Mouse (Mus musculus): Measurements from ENCODE around the gene Il18bp.
"Not testable (repeated sequence)": the region's sequence is repeated elsewhere in the genome, so short reads cannot be mapped to it uniquely, and the experiment has no call there.

Il18bp gene

GRCm38 (mm10) chr7:102018590-102018989, at the start of gene Il18bp:
Gene Il18bp (minus strand): TSS chr7:102018690.
- no peak for DNase-seq

GRCm38 (mm10) chr7:102066363-102066762, 47.9 kb upstream of the Il18bp start:
- no peak for DNase-seq

DNA sequence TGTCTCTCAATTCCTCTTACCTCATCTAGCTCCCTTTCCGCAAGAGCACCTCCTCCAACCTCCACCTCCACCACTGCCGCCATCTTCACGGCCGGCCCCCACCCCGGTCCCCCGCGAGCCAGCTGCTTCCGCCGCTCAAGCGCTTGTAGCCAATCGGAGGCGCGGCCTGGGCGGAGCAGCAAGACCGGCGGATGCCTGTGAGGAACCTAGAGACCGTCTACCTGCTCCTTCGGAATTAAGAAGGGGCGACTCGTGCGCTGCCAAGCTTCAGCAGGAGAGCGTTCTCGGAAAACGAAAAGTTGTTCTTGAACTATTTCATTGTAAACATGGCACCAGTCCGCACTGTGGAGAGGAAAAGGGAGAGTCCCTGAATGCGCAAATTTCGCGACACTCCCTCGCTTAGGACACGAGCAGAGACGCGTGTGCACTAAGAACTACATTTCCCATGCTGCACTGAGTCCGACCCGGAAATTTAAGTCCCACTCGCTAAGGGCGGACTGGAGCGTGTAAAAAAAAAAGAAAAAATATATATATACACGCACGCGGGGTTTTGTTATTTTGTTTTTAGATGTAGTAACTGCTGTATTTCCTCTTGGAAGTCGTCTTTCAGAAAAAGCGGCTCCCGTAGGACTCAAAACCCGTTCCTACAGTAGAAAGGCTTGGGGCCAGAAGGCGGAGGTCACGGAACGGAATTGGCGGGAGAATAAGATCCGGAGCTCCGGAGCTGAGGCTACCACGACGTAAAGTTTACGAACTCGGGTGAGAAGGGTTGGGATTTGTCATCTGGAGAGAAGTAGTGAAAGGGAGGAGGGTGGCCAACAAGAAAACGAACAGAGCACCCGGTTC, 46.8 kb upstream of the Il18bp start, which contains the start of the genes Rnf121, Xndc1 and Xntrpc:
TSS of gene Rnf121 (minus strand) at position 424 of the 846 bp plus-strand sequence.
TSS of gene Xndc1 (plus strand) at position 466 of the 846 bp plus-strand sequence.
TSS of gene Xntrpc (plus strand) at position 668 of the 846 bp plus-strand sequence.
- DNase-seq, result peak; percentile 92

GRCm38 (mm10) chr7:102064655-102065045, 46.2 kb upstream of the Il18bp start:
- DNase-seq, result no peak

DNA sequence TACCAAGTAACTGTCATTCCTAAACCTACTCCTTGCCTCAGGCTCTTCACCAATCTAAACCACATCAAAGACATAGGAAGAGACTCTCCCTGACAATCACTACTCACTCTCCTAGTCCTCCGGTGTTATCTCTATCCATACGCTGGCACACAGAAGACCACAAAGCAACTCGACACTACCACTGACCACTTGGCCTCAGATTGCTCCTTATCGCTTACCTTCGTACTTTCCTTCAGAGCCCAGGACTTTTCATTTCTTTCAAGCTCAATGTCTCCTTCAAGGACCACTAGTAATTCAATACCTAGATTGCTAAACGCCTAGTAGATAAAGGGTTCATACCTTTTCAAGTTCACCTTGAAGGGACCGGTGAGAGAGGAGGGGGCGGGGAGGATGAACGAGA, 45.4 kb upstream of the Il18bp start:
- no peak for DNase-seq

DNA sequence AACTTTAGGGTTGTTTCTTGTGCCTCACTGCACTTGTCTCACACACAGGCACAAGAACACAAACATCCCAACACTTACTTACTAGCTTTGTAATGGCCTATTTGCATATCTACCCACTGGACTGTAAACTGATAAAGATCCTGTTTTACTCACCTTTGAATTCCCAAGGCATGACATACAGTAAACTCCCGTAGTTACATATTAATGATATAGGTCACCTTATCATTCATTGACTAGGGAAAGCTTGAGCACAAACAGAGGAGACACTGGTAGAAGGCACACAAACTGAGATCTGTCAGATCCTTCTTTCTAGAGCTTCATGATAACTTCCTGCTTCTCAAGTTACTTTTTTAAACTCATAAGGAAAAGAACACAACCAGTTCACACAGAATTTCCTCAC, 43.7 kb upstream of the Il18bp start:
- DNase-seq, result no peak

DNA sequence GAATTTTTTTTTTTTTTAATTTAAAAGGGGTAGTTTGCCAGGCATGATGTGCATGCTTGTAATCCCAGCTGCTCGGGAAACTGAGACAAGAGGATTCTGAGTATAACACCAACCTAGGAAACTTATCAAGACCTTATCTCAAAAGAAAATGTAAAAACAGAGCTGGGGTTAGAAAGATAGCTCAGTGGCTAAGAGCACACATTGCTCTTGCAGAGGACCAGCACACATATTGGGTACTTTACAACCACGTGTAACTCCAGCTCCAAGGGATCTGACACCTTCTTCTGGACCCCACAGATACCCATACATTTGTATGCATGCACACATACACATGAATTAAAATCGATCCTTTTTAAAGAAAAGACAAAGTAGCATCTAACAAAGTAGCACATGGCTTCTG, 42.9 kb upstream of the Il18bp start:
- DNase-seq, result no peak

- not testable (repeated sequence) for DNase-seq
These were observed 30.0 kb upstream of the Il18bp start for GRCm38 (mm10) chr7:102048524-102048923.

DNA sequence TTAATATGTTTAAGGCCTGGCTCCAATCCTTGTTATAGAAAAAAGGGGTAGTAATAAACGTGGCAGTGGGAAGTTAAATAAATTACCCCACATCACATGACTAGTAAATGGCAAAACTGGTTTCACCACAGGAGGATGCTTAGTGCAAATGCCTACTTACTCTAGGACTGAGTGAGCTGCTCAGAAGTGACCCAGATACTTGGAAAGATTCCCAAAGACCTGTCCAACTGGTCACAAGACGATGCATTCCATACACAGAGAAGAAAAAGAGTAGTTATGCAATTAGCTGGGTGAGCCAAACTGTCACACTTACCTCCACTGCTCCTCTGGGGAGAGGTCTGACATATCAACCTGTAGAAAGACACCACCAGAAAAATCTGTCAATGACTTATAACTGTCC, 23.8 kb upstream of the Il18bp start:
- DNase-seq, result no peak

DNA sequence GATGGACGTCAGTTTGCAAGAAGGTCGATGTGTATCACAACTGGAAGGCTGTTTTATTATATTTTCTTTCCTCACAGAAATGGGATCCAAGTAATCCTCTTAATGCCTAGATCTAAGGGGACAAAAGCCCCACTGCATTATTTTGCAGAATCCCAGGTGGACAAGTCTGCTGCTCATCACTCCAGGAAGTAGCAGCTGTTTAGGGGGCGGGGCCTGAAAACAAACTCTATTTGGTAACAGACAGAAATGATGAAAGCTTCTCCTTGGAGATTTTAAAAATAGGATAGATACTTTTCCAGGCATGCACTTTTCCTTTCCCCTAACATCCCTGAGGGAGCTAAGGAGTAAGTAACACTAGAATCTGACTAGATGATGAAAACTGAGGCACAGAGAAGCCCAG, 18.8 kb upstream of the Il18bp start:
- DNase-seq, result no peak

- DNase-seq, result peak; percentile 30
These were observed 17.0 kb upstream of the Il18bp start for GRCm38 (mm10) chr7:102035534-102035933.

DNA sequence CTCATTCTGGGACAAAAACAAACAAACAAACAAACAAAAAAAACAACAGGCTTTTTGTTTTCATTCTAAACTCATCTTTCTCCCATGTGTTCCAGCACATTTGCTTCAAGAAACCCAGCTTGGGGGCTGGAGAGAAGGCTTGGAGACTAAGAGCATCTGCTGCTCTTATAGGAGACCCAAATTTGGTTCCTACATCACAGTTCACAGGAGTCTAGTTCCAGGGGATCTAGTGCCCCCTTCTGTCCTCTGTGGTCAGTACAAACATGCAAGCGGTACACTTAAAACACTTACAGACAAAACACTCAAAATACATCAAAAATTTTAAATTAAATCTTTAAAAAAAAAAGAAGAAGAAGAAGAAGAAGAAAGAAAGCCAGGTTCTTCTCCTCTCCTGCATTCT, 16.4 kb upstream of the Il18bp start:
- no peak for DNase-seq

- no peak for DNase-seq
These were observed 7.0 kb upstream of the Il18bp start for GRCm38 (mm10) chr7:102025187-102026119.

DNA sequence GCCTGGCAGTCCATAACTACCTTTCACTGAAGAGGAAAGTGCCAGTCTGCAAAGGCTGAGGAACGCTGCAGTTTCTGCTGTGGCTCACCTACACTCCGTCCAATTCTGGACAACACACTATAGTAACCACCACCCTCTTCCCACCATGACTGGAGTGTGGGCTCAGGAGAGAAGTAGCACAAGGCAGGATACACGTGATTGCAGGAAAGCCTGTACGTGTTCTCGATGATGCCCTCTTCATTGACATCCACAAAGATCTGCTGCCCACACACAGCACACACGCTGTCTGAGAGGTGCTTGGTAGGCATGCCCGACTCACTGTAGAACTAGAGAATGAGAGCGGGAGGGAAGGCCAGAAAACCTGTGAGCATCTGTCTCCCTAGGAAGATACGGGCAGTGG, 5.3 kb upstream of the Il18bp start:
- no peak for DNase-seq

GRCm38 (mm10) chr7:102020934-102021333, 2.4 kb upstream of the Il18bp start:
- not testable (repeated sequence) for DNase-seq

- no peak for DNase-seq
These were observed 872 bp upstream of the Il18bp start for GRCm38 (mm10) chr7:102019362-102019761.

- DNase-seq, result no peak
These were observed 456 bp downstream of the Il18bp start for GRCm38 (mm10) chr7:102018034-102018433.

DNA sequence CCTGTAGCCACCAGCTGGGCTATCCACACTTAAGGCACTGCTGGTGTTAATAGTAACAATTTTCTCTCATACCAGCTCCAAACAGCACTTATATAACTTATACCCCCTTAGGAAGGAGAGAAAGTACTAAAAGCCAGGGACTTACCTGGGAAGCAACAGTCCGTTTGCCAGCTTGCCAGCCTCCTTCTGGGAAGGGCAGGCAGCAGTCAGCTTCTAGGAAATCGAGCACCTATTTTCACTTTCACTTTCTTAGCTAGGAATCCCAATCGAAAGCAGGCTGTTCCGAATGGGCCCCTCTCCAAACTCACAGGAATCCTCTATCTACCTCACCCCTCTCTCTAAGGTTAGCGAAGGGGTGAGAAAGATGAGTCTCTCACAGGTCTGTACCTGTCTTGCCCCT, 1.0 kb downstream of the Il18bp start:
- DNase-seq, result no peak

- no peak for DNase-seq
These were observed 1.6 kb downstream of the Il18bp start for GRCm38 (mm10) chr7:102016936-102017335.

DNA sequence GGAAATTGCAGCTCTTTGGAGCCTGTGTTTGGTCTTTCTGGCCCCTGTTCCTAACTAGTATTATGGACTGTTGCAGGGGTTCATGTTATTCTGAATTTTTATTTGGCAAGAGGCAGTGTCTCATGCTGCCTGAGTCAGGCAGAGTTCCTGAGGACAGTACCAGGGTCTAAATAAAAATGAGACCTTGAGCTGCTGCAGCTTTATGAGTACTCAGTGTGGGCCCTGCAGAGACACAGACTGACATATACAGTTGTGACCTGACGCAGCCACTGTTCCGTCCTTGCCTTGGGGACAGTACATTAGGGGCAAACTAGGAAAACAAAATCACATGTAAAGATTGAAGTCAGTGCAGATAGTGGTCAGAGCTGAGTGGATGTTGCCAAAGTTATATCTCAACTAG, 3.5 kb downstream of the Il18bp start:
- no peak for DNase-seq

DNA sequence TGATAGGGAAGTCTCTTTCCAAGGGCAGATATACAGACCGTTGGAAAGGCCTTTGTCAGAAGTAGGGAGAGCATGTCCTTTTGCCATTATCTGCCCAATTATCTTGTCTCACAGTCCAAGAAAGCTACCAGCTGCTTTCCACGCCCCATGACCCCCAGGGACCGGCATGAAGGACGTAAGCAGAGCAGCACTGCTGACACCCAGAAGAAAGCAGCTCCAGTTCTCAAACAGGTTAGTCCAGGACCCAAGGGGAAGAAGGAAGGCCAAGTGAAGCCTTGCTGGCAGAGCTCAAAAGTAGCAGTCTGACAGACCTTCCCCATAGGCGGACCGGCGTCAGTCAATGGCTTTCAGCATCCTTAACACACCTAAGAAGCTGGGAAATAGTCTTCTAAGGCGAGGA, 5.1 kb downstream of the Il18bp start:
- DNase-seq, result no peak

DNA sequence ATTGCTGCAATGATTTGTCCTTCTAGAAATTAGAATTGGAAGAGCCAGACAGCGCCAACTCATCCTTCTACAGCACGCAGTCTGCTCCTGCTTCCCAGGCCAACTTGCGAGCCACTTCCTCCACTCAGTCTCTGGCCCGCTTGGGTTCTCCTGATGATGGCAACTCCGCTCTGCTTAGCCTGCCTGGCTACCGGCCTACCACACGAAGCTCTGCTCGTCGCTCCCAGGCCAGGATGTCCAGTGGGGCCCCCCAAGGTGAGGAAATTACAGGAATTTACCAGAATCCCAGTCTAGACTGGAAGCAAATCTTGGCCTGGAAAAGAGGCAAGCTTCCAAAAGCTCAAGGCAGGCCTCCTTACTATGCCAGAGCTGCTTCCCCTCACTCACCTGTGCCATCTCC, 6.6 kb downstream of the Il18bp start:
- no peak for DNase-seq

- DNase-seq, result no peak
These were observed 12.0 kb downstream of the Il18bp start for GRCm38 (mm10) chr7:102006520-102006919.
